Mouse (Mus musculus) spleen, postnatal 10 days (tissue): ENCODE results near the gene Fdps.

Experiments
- DNase-seq, 2 experiments: peaks; one replicate each; pipeline ENCODE4 v3.0.0; 2021 to 2022; ENCODE audit warnings: low spot score in 2 of 2

The Fdps gene

DNA sequence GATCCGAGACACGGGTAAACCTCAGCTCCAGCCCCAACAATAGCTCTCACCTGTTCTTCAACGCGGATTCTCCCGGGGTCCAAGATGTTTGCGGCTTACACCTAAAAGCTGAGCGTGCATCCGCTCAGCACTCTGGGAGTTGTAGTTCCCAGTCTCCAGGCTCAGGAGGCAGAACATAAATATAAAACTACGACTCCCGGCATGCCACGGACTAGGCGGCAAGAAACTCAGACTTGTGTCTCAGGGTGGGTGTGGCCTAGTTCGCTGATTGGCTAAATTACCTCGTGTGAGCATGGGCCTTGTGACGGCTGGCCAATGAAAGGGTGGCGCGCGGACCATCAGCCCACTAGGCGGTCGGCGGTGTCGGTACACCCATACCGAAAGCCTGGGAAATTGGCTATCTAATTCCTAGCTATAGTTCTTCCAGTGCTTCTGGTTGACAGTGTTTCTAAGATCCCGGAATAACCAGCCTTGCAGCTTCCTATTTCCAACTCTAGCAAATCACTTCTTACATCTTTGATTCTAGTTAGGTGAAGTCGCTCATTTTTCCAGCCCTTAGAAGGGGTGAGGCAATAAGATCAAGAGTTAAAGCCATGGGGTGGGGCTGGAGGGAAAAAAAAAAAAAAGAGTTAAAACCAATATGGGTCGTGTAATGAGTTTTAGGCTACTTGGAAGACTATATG is at the start of gene Fdps:
Fdps (minus strand) TSS at position 148 of the 683 bp plus-strand sequence.
- peak; percentile 83 to 97 for DNase-seq

DNA sequence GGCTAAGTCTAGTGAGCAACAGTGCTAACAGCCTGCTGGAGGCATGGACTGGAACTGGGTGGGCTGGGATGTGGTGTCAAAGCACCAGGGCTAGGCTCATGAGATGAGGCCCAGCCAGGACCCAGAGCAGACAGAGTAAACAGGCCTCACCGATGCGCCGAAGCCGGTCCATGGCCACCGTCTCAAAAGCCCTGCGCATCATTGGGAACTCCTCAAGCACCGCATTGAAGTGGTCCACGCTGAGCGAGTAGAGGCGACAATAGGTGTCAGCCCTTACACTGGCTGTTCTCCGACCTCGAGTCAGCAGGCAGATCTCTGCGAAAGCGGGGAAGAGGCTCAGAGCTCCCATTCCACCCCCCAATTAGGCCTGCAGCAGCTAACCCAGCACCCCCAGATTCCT is 46.8 kb upstream of the Fdps start:
- DNase-seq: no peak

DNA sequence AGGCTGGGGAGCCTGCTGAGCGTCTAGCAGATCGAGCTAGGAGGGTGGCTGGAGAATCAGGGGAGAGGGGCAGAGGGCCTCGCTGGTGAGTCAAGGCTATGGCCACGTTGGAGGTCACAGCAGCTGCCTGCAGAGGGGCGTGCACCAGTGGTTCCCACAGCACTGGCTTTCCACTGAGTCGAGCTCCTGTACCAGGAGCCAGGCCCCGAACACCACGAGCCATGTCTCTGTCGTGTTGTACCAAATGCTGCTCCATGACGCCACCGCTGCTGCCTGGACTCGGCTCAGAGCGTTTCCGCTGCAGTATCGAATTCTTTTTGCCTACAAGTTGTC is 46.2 kb upstream of the Fdps start:
- DNase-seq: no peak

DNA sequence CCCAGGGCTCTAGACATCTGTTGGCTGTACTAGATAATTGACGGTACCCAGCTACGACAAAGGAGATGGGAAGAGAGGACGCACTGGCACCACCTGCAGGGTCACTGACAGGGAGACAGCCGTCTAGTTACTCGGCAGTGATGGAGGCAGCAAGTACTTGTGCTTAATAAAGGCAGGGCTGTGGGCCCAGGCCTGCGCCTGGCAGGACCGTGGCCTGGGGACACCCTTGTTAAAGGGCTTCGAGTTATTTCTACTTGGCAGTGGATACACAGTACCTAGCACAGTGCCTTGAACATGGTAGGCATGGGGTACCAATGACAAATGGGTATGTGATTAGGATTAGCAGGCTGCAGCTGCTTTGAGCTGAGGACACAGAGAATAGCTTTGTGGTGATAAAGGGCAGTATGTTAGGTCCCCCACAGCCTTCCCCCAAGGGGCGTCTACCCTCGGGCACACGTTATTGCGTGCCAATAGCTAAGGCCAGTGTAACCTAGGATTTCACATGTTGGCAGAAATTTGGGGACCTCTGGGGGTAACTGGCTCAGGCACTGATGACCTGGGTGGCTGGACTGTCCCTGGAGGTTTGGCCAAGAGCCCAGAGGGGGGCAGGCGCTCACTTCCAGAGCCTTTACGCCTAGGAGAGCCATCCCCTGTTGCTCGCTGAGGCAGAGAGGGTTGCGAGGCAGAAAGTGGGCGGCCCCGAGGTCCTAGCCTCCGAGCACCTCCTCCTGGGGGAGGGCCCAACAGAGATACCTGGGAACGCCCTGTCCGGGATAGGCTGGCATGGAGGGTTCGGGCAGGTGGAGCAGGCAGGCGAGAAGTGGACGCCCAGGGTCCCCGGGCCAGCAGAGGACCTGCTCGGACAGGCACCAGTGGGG is 45.6 kb upstream of the Fdps start:
- DNase-seq: no peak

DNA sequence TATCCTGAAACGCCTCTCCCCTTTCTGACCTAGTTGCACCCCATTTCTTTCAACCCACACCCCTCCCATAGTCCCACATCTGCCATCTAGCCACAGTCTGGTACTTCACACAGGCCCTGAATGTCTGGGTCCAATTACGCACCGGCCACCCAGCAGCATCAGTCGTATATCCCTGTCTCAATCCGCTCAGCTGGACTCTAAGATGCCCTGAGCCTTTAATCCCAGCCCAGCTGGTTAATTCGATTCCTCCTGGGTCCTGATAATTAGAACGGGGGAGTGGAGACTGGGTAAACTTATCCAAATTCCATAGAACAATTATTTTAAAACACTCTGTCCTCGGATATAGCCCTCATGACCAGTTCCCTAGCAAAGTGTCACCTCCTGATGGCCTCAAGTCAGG is 43.8 kb upstream of the Fdps start:
- no peak for DNase-seq

DNA sequence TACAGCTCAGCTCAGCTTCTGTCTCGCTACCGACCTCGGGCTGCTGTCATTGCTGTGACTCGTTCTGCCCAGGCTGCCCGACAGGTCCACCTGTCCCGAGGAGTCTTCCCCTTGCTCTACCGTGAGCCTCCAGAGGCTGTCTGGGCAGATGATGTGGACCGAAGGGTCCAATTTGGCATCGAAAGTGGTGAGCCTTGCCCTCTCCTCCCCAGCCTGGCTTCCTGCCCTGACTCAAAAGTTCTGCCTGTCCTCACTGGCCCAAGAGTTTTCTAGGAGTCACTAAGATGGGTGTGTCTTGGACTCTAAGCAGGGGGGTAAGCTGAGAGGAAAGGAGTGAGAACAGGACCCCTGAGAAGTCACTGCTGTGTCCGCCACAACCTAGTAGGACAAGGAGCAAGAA is 43.1 kb upstream of the Fdps start:
- DNase-seq: no peak

DNA sequence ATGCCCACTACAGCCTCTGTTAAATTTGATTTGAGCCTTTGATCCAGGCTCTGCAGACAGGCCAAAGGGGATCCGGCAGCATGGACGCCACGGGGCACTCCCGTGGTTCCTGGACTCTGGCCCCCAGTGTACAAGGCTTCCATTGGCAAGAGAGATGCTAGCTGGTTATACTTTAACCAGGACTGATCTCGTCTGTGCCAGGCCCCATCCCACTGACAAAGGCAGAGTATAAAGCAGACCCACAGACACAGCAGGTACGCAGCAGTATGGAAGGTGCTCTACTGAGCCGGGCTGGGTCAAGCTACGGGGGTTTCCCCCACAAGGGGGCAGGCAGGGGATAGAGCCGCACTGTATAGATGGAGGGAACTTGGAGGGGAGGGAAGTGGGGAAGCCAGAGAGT is 34.6 kb upstream of the Fdps start:
- peak; percentile 46 to 57 for DNase-seq

DNA sequence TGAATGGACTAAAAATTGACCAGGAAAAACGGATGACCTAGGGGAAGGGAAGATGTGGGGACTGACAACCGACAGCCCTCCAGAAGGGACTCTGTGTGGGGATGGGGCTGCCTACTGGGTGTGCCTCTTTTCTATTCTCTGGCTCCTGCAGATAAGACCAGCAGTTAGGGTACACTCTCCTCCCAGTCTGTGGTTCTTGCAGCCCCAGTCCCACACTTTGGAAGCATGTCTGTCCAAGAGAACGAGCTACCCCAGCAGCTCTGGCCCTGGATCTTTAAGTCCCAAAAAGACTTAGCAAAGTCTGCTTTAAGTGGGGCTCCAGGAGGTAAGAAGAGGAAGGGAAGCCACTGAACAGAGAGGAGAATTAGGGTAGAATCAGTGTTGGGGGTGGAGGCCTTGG is 34.2 kb upstream of the Fdps start, which contains the start of gene Pklr:
Pklr (plus strand) TSS at position 185 of the 400 bp plus-strand sequence.
- no peak for DNase-seq

DNA sequence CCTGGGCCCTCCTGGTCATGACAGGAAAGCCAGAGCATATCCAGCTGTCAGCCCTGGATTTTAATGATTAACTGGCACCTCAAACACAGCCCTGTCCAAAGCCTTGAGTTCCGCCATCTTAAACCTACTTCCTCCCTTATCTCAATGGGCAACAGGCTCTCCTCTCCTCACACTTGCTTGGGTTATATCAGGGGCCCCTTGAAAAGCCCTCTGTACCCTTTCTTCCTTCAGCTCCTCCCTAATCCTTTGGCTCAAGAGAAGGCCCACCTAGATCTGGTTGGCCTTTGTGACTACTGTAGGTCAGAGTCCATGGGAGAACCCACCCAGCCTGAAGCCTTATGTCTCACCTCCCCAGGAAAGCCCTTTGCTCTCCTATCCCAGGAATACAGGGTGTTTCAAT is 32.0 kb upstream of the Fdps start:
- no peak for DNase-seq

DNA sequence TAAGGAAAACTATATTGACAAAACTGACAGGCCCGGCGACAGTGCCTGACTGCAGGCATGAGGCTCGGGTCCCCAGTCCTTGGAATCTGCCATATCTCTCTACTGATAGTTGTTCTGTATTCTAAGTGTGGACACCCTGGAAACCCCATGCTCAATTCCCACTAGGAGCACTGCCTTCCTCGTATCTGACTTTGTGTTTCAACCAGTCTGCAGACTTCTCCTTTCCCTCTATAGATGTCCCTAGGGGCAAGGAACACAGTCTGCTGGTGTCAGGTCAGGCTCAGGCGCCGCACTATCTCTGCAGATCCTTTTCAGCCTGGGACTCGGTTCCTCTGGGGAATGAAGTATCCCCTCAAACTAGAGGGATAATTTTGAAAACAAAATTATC is 31.3 kb upstream of the Fdps start:
- no peak for DNase-seq

DNA sequence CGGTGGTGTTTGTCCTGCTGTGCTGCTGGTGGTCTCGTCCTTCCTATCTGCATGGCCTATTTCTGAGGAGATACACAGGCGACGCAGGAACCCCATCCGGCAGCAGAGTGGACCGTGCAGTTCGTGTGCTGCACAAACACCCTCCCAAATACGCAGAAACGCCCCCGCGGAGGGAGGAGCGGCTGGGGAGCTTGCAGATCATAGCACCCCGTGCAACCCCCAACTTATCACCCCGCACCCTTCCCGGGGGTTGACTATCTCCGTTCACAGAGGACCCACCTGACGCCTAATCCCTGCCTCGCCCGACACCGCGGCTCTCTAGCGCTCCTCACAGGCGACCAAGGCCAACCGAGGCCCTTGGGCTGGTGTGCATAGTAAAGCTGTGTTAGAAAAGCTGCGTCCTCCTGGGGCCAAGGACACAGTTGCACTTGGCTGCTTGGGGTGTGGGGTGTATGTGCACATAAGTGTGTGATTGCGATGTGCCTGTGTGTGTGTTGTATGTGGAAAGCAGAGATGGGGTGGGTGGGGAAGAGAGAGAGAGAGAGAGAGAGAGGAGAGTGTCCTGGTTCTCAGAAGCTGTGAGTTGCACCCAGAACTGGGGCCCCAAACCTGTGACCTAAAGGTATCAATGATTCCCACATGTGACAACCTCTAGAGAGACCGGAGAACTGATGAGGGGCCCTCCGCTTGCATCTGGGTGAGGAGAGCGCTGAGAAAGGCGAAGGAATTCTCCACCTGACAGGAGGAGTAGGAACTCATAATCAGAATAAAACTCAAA is 30.7 kb upstream of the Fdps start:
- peak in 1 of 2 experiments; percentile 76 for DNase-seq

DNA sequence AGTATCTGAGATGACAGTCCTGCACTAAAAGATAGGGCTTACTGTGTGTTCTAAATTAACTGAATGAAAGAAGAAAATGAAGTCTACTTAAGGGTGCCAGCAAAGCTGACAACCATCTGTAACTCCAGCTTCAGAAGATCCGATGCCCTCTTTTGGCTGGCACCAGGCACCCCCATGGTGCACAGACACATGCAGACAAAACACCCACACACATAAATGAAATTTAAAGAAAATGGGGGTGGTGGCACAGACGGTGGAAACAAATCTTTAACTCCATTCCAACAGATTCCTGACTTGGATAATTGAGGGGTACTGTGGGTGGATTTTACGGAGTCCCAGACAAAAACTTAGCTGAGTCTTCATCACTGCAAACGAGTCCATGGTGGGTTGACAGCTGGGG is 30.1 kb upstream of the Fdps start:
- no peak for DNase-seq

DNA sequence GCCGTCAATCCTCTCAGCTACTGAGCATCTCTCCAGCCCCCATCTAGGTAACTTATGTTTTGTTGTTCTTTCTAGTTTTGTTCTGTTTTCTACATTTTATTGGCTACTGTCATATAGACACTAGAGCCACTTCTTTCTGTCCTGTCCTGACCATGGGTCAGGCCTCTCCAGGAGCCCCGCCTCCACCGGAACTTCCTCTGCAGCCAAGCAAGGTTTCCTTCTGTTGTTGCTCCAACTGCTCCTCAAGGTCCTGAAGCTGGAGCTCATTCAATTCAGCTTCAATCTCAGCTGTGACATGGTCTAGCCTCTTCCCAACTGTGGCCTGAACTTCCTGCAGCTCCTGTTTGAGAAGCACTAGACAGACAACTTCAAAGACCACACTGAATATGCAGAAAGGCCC is 28.1 kb upstream of the Fdps start:
- DNase-seq: no peak

DNA sequence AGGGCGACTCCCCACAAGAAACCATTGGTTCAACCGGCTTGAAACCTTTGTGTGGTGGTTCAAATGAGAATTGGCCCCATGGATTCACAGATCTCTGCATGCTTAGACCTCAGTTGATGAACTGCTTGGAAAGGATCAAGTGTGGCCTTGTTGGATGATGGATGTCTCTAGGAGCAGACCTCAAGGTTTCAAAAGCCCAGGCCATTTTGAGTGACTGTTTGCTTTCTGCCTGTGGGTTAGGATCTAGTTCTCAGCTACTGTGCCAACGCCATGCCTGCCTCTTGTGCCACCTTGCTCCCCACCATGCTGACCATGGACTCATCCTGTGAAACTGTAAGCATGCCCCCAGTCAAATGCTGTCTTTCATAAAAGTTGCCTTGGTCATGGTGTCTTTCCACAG is 24.2 kb upstream of the Fdps start:
- no peak for DNase-seq

DNA sequence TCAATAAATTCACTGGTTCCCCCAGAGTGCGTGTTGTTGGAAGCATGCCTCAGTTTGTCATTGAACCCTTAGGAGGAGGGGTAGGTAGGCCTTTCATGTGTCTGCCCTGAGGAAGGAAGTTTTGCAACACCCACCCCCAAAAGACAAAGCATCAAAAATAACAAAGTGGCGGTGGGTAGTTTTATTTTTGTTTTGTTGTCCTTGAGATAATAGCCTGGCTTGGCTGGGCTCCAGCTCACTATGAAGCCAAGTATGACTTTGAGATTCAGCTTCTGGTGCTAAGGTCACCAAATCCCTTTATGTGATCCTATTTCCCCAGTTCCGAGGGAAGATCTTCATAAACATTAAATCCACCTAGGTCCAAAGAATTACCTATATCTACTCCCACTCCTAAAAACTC is 22.5 kb upstream of the Fdps start:
- DNase-seq: no peak

DNA sequence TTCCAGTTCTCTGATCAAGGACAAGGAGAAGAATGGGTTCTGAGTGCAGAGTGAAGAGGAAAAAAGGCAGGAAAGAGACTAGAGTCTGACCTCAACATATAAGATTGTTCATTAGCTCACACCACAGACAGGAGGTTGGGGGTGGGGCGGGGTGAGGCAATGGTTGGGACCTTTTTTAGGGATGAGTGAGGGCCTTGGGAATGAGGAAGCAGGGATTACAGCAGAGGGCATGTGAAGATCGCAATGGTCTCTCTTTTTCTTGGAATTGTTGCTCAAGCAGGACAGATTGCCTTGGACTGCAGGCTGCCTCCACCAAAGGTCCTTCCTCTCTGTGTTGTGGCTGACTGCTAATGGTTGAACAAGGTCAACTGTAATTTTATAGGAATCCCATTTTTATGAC is 21.6 kb upstream of the Fdps start:
- DNase-seq: no peak

DNA sequence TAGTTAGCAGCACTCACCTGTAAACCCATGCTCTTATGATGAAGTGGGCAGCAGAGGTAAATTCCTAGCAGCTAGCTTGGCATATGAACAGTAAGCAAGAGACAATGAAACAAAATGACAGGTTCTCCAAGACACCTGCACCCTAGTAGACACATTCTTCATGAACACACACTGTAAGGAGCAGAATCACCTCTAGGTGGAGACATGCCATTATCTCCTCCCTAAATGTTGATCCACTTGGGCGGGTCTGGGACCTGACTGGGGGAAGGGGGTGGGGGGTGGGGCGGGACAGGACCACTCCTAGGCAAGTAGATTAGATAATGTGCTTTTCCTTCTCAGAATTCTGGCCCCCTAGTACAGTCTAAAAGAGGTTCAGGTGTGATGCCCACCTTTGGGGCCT is 13.8 kb upstream of the Fdps start:
- DNase-seq: no peak

DNA sequence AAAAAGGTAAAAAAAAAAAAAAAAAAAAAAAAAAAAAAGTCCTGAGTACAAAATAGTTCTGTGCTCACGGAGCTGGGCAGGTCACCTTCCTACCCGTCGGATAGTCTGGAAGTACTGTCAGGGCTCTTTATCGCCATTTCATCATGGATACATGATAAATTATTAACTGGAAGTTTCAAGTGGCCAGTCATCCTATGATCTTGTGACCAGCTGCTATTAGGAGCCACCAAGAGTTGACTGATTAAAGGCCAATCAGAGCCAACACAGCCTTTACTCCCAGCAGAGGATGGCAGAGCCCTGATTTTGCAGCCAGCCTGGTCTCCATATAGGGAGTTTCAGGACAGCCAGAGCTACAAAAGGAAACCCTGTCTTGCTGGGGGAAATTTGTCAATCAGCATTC is 11.3 kb upstream of the Fdps start:
- DNase-seq: no peak

DNA sequence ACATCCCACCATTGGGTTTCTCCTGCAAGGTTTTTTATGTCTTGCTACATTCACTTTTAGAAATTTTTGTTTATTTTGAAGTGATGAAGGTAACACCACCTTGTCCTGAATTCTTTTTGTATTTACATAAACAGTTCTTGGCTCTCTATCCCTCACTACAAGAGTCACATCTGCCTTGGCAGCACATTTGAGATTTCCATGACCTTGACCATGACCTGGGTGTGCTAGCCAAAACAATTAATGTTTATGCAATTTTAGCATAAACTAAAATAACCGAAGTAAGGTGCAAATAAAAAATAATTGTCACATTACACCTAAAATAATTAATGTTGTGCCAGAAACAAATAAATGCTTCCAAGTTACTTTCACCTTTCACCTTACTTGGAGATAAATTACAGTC is 6.4 kb upstream of the Fdps start:
- no peak for DNase-seq

DNA sequence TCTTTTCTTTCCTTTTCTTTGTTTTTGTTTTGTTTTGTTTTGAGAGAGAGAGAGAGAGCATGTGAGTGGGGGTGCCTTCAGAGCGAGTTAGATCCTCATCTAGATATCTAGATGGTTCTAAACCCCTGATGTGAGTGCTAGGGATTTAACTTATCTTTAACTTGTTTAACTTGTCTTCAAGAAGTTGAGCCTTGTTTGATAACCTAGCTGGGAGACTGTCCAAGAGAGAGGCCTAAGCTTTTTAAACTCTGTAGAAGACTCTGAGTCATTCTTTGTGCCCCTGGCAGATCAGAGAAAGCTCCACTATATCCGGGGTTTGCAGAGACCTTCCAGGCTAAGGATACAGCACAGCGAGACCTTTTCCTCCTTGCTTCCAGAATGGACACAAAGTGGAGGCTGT is 5.8 kb upstream of the Fdps start:
- DNase-seq: no peak

DNA sequence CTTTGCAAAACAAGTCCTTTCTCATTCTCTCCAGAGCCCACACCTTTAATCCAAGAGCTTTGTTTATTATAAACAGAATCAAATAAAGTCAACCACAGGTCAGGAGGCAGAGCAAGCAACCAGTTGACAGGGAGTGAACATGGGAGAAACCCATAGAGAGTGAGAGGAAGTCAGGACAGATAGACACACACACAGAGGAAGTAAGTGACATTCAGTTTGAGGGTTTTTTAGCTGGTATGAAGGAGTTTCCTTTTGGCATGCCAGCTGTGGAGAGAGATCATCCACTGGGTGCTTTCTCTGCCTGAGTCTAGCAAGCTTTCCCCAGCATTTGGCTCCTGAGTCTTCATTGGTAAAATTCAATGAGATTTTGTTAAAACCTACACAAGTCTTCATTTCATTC is 5.1 kb upstream of the Fdps start:
- no peak for DNase-seq

DNA sequence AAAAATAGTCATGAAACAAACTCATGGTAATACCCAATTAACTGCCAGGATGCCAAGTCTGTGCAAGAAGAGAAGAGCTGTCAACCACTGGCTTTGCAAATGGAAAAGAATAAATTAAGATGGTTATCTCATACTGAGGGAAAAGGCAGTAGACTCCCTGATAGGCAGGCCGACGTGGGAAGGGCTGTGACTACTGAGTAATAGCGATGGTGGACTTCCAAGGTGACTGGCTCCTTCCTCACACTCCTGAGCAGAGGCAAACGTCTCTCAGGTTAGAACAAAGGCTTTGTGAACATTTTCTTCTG is 1.5 kb upstream of the Fdps start:
- no peak for DNase-seq
